Mouse (Mus musculus) testis, postnatal 14 days (tissue): ENCODE measurements around the gene Tex2.

Source experiments
- DNase-seq: peaks from one replicate; pipeline ENCODE4 v3.0.0; 2021; ENCODE audit warnings: low spot score

Gene Tex2

GRCm38 (mm10) chr11:106486042-106486865, 127.0 kb downstream of the Tex2 start:
- no peak for DNase-seq

GRCm38 (mm10) chr11:106485611-106486010, 127.6 kb downstream of the Tex2 start:
- no peak for DNase-seq

GRCm38 (mm10) chr11:106484875-106485274, 128.3 kb downstream of the Tex2 start:
- DNase-seq, result no peak

- no peak for DNase-seq
These were observed 130.4 kb downstream of the Tex2 start for GRCm38 (mm10) chr11:106482867-106483266.

- no peak for DNase-seq
These were observed 131.6 kb downstream of the Tex2 start for GRCm38 (mm10) chr11:106481651-106482050.

GRCm38 (mm10) chr11:106480530-106480885, 132.7 kb downstream of the Tex2 start:
- no peak for DNase-seq

GRCm38 (mm10) chr11:106479619-106480529, 133.3 kb downstream of the Tex2 start:
- DNase-seq, result no peak

GRCm38 (mm10) chr11:106478745-106479144, 134.5 kb downstream of the Tex2 start:
- DNase-seq, result no peak

- DNase-seq, result no peak
These were observed 135.6 kb downstream of the Tex2 start for GRCm38 (mm10) chr11:106477505-106478160.

- no peak for DNase-seq
These were observed 137.9 kb downstream of the Tex2 start for GRCm38 (mm10) chr11:106475309-106475708.

GRCm38 (mm10) chr11:106471629-106472028, 141.6 kb downstream of the Tex2 start:
- DNase-seq, result no peak

- no peak for DNase-seq
These were observed 144.7 kb downstream of the Tex2 start for GRCm38 (mm10) chr11:106468509-106468908.

GRCm38 (mm10) chr11:106465932-106466331, 147.3 kb downstream of the Tex2 start:
- no peak for DNase-seq

- no peak for DNase-seq
These were observed 147.7 kb downstream of the Tex2 start for GRCm38 (mm10) chr11:106465545-106465903.

GRCm38 (mm10) chr11:106464681-106465544, 148.3 kb downstream of the Tex2 start:
- DNase-seq, result no peak

GRCm38 (mm10) chr11:106463845-106464244, 149.4 kb downstream of the Tex2 start:
- no peak for DNase-seq

GRCm38 (mm10) chr11:106462309-106462708, 150.9 kb downstream of the Tex2 start:
- DNase-seq, result no peak

GRCm38 (mm10) chr11:106461145-106461932, 151.9 kb downstream of the Tex2 start:
- DNase-seq, result no peak

GRCm38 (mm10) chr11:106460671-106461070, 152.6 kb downstream of the Tex2 start:
- DNase-seq, result no peak

- DNase-seq, result no peak
These were observed 154.7 kb downstream of the Tex2 start for GRCm38 (mm10) chr11:106458540-106458939.
